Mouse (Mus musculus): ENCODE measurements around the gene Filip1. TPM values are rescaled to one million over a fixed set of nuclear protein-coding genes. Genes with fewer than 3 reads are reported as not detected.
A peak's percentile ranks its signal among the peaks of the same experiment; 100 is the strongest.

The Filip1 gene
- polyA plus RNA-seq, 1 experiment from 2014 or later, result 4.2 TPM

DNA sequence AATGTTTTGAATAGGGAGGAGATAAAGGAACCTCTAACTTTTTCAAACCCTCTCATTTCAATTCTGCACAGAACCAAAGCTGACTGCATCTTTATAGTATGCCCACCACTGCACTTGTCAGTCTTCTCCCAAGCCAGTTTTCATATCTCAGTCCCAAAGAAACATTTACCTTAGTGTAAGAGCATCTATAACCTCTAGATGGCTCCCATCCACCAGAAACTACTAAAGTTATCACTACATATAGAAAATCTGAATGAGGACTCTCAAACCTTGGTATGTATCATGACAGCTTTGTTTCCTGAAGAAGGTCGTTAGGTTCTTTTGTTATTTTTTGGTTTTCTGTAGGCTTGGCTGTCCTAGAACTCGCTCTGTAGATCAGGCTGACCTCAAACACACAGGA is 233.3 kb downstream of the Filip1 start:
- ATAC-seq (ENCODE audit: low FRiP score, low TSS enrichment), result no peak
- no peaks in the 10 kb centered on the region for H3K9me3 ChIP-seq (ENCODE audit: control insufficient read depth, low read length)
- 73% methylated on average over 2 of the region's 2 CpGs for WGBS

DNA sequence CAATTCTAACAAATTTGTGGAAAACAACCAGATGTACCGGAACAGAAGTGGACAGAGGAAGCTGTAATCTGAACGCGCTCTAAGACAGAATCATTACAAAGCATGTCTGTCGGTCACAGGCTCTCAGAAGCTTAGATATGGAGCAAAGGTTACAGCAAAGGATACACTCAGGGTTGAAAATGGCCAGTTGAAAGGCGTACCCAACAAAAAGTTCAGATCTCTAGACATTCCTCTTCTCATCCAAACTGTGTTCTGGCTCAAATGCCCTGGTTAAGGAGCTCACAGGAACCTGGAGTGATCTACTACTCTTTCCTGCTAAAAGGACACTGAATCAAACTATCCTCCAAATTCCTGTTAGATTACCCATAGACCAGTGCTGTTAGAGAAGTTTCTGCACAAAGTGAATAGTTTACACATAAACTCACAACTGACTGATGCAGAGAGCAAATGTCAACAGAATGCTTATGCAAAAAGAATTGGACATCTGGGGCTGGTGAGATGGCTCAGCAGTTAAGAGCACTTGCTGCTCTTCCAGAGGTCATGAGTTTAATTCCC is 245.6 kb downstream of the Filip1 start:
- H3K36me3 ChIP-seq (ENCODE audit: control insufficient read depth, insufficient read depth, low read length), result peaks cover 4% of the 10 kb centered on the region; the same call in 1 of the 2 replicates

More for the DNA sequence above, 233.3 kb downstream of the Filip1 start:
- H3K9ac ChIP-seq (replicated peaks; ENCODE audit: low read length), result no peak overlapping the region
- peaks cover 19% of the 10 kb centered on the region for H3K36me3 ChIP-seq (ENCODE audit: control insufficient read depth, insufficient read depth, low read length)
- no peak overlapping the region for H3K27ac ChIP-seq (replicated peaks; ENCODE audit: low read depth, low read length)
- no peak overlapping the region for H3K4me2 ChIP-seq (ENCODE audit: low read length)
- no peaks in the 10 kb centered on the region for H3K4me1 ChIP-seq (ENCODE audit: control insufficient read depth, insufficient read depth, low read length)
- H3K27me3 ChIP-seq (ENCODE audit: control insufficient read depth, insufficient read depth, low read length), result no peaks in the 10 kb centered on the region
- H3K4me3 ChIP-seq (replicated peaks; ENCODE audit: low read depth, low read length), result no peak overlapping the region
- peak; percentile 56 for DNase-seq

DNA sequence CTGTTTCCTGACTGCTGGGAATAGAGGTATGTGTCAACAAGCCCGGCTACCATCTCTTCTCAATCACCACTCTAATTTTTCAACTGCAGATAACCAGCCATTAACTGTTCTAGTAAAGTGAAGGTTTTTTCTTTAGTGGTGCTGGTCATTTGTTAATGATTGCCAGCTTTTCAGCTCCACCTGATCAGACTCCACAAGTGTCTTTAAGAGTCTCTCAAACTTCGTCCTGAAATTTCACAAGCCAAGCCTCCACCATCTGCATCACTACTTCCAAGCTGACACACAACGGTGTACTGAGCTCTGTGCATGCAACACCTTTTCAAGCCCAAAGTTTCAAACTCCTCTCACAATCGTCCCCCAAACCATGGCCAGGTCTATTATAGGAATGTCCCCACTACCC is 247.3 kb downstream of the Filip1 start:
- DNase-seq (no peak), ATAC-seq (ENCODE audit: low FRiP score, low TSS enrichment) (no peak)
- WGBS, result 90% methylated on average over 4 of the region's 4 CpGs
- Histone ChIP-seq H3K27me3 (ENCODE audit: control insufficient read depth, insufficient read depth, low read length) (no peaks in the 10 kb centered on the region), H3K27ac (replicated peaks; ENCODE audit: low read depth, low read length) (no peak overlapping the region), H3K4me1 (ENCODE audit: control insufficient read depth, insufficient read depth, low read length) (no peaks in the 10 kb centered on the region), H3K4me3 (replicated peaks; ENCODE audit: low read depth, low read length) (no peak overlapping the region), H3K36me3 (ENCODE audit: control insufficient read depth, insufficient read depth, low read length) (peaks cover 4% of the 10 kb centered on the region; the same call in 1 of the 2 replicates), H3K4me2 (ENCODE audit: low read length) (no peak overlapping the region), H3K9me3 (ENCODE audit: control insufficient read depth, low read length) (no peaks in the 10 kb centered on the region), H3K9ac (replicated peaks; ENCODE audit: low read length) (no peak overlapping the region)

More for the DNA sequence above, 245.6 kb downstream of the Filip1 start:
- Histone ChIP-seq H3K9ac (replicated peaks; ENCODE audit: low read length) (no peak overlapping the region), H3K4me3 (replicated peaks; ENCODE audit: low read depth, low read length) (no peak overlapping the region), H3K4me2 (ENCODE audit: low read length) (no peak overlapping the region), H3K27ac (replicated peaks; ENCODE audit: low read depth, low read length) (no peak overlapping the region), H3K27me3 (ENCODE audit: control insufficient read depth, insufficient read depth, low read length) (no peaks in the 10 kb centered on the region), H3K4me1 (ENCODE audit: control insufficient read depth, insufficient read depth, low read length) (no peaks in the 10 kb centered on the region), H3K9me3 (ENCODE audit: control insufficient read depth, low read length) (no peaks in the 10 kb centered on the region)
- ATAC-seq (ENCODE audit: low FRiP score, low TSS enrichment), result no peak
- 94% methylated on average over 5 of the region's 5 CpGs for WGBS
- no peak for DNase-seq

Other genes with a start within 250 kb of the Filip1 start
- gene Tmem30a, start 219.3 kb downstream of the Filip1 start, polyA plus RNA-seq (2014; fragmentation: Nextera tagmentation; extraction: Ambion mirVana), result 103 and 131 TPM in 2 replicates
- 64.4 and 73.4 TPM in 2 replicates for gene Senp6, start 54.1 kb upstream of the Filip1 start, polyA plus RNA-seq (2014; fragmentation: Nextera tagmentation; extraction: Ambion mirVana)
- 15.4 and 21.7 TPM in 2 replicates for gene Myo6, start 152.2 kb upstream of the Filip1 start, polyA plus RNA-seq (2014; fragmentation: Nextera tagmentation; extraction: Ambion mirVana)

All from midbrain, embryonic 14.5 days (tissue).